Mouse (Mus musculus): ENCODE results near the gene Dffb. TPM values are rescaled to one million over a fixed set of nuclear protein-coding genes. Genes with fewer than 3 reads are reported as not detected.

Dffb gene
- total RNA-seq (2018; cell fraction: chromatin; rRNA removed): 10 to 100 TPM in 14 of 26 experiments, 1 to 10 TPM in 12; 1.8 to 21.5 (median 10.2) TPM
- 1 to 10 TPM in 15 of 26 experiments, under 1 TPM in 11; 0.24 to 2.8 (median 1.4) TPM for total RNA-seq (2018; cell fraction: cytosol; rRNA removed)
- 10 to 100 TPM in 3 of 26 experiments, 1 to 10 TPM in 23; 1.1 to 12.4 (median 4.7) TPM for total RNA-seq (2018; cell fraction: nucleus; rRNA removed)
- polyA plus RNA-seq (2018): 1.7 to 3.2 TPM (median 2.0 TPM) in 3 replicates

GRCm38 (mm10) chr4:153974431-153975291 is at the start of gene Dffb, which contains the start of gene Cep104:
Dffb (minus strand) TSS chr4:153975126.
Cep104 (plus strand) TSS chr4:153975194.
- WGBS (ENCODE audit: missing documents): under 1% methylated on average over 66 of the region's 68 CpGs
- Histone ChIP-seq H3K4me3 (ENCODE audit: inconsistent target) (peak within 1 kb of the TSS; percentile 94), H3K27ac (peak within 1 kb of the TSS; percentile 5; the same call in 1 of the 2 replicates), H3K36me3 (ENCODE audit: inconsistent target) (peaks cover 18% of the 10 kb centered on the region; the same call in 1 of the 2 replicates), H3K79me2 (ENCODE audit: inconsistent target) (peaks cover 38% of the 10 kb centered on the region)

DNA sequence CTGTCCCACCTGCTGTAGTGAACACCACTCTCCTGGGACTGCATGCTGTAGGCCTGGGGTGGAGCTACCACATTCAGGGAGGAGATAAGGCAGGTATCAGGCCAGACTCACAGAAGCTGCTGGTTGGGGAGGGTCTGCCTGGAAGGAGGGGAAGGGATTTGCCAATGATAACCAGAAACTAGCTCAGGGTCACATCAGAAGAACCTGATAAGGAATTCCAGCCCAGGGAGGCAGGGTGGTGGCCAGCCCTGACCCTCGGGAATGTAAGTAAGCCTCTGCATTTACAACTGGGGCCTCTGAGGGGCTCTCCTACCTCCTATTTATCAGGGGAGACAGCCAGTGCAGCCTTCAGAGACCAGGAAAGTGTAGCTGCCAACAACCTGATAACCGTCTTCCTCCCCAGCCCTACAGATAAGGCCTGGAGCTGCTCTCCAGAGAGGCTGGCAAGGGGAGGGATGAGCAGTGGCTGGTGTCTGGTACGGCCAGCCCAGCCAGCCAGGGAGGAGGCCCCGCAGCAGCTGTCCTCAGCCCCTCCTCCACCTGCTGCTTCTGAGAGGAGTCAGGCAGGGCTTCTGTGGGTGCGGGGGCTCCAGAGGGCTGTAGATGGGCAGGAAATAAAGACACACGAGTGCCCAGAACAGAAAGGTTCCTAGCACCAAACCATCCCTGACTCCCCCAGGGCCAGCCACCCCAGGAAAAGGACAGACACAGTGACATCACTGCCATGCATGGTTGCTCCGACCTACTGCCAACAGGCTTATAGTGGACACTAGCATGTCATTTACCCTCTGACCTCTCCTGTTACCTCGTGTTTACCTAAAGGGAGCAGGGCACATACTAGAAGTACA is 49.1 kb upstream of the Dffb start:
- no peaks in the 10 kb centered on the region; the same call in 1 of the 2 replicates for H3K79me2 ChIP-seq (ENCODE audit: inconsistent target)

GRCm38 (mm10) chr4:154022844-154023243 is 47.9 kb upstream of the Dffb start:
- Histone ChIP-seq H3K4me3 (ENCODE audit: inconsistent target) (no peak overlapping the region), H3K36me3 (ENCODE audit: inconsistent target) (peaks cover 28% of the 10 kb centered on the region), H3K79me2 (ENCODE audit: inconsistent target) (no peaks in the 10 kb centered on the region; the same call in 1 of the 2 replicates), H3K27ac (no peak overlapping the region)
- WGBS (ENCODE audit: missing documents): 66% methylated on average over 4 of the region's 4 CpGs

More for the DNA sequence above, 49.1 kb upstream of the Dffb start:
- H3K4me3 ChIP-seq (ENCODE audit: inconsistent target): no peak overlapping the region
- 46% methylated on average over 8 of the region's 8 CpGs for WGBS (ENCODE audit: missing documents)
- peaks cover 17% of the 10 kb centered on the region for H3K36me3 ChIP-seq (ENCODE audit: inconsistent target)
- H3K27ac ChIP-seq: no peak overlapping the region

DNA sequence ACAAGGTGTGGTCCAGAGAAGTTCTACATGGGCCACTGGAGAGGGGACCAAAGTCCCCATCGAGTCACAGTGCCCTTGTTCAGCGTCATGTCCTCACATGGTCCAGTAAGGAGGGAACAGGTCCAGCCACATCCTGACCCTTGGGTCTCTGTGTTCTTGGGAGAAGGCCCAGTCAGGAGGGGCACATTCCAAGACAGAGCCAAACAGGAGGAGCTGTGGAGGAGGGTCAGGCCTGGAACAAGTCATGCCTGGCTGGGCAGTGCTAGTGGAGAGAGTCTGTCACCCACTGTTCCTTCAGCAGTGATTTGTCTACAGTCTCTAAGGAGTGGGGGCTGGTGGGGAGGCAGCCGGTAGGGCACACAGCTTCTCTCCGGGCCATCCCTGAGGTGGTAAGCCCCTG is 47.5 kb upstream of the Dffb start:
- Histone ChIP-seq H3K36me3 (ENCODE audit: inconsistent target) (peaks cover 30% of the 10 kb centered on the region), H3K79me2 (ENCODE audit: inconsistent target) (peaks cover under 1% of the 10 kb centered on the region; the same call in 1 of the 2 replicates), H3K27ac (no peak overlapping the region), H3K4me3 (ENCODE audit: inconsistent target) (no peak overlapping the region)
- 93% methylated on average over 4 of the region's 4 CpGs for WGBS (ENCODE audit: missing documents)

DNA sequence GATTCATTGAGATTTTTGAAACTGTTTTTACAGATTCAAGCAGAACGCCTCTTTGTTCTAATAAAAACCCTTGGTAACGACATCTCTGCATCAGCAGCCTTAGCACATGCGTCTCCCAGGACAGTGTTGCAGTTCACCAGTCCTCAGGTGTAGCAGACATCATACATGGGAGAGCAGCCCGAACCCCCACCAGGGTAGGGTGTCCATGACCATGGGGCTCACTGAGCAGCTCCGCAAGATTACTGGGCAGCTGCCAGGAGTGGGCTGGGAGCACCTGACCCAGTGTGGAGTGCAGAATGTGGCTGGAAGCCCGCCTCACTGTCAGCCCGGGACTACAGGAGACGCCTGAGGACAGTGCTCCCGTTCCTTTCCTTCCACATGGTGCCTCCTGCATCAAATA is 46.5 kb upstream of the Dffb start:
- WGBS (ENCODE audit: missing documents): 94% methylated on average over 9 of the region's 9 CpGs
- Histone ChIP-seq H3K79me2 (ENCODE audit: inconsistent target) (peaks cover 10% of the 10 kb centered on the region; the same call in 1 of the 2 replicates), H3K27ac (no peak overlapping the region), H3K36me3 (ENCODE audit: inconsistent target) (peaks cover 39% of the 10 kb centered on the region), H3K4me3 (ENCODE audit: inconsistent target) (no peak overlapping the region)

GRCm38 (mm10) chr4:154019571-154019970 is 44.6 kb upstream of the Dffb start:
- 51% methylated on average over 7 of the region's 7 CpGs for WGBS (ENCODE audit: missing documents)
- H3K79me2 ChIP-seq (ENCODE audit: inconsistent target): peaks cover 29% of the 10 kb centered on the region
- H3K36me3 ChIP-seq (ENCODE audit: inconsistent target): peaks cover 49% of the 10 kb centered on the region
- H3K27ac ChIP-seq: no peak overlapping the region
- H3K4me3 ChIP-seq (ENCODE audit: inconsistent target): no peak overlapping the region

GRCm38 (mm10) chr4:154015476-154015875 is 40.5 kb upstream of the Dffb start:
- Histone ChIP-seq H3K79me2 (ENCODE audit: inconsistent target) (peaks cover 54% of the 10 kb centered on the region), H3K36me3 (ENCODE audit: inconsistent target) (peaks cover 39% of the 10 kb centered on the region), H3K27ac (no peak overlapping the region), H3K4me3 (ENCODE audit: inconsistent target) (no peak overlapping the region)
- 97% methylated on average over 11 of the region's 11 CpGs for WGBS (ENCODE audit: missing documents)

DNA sequence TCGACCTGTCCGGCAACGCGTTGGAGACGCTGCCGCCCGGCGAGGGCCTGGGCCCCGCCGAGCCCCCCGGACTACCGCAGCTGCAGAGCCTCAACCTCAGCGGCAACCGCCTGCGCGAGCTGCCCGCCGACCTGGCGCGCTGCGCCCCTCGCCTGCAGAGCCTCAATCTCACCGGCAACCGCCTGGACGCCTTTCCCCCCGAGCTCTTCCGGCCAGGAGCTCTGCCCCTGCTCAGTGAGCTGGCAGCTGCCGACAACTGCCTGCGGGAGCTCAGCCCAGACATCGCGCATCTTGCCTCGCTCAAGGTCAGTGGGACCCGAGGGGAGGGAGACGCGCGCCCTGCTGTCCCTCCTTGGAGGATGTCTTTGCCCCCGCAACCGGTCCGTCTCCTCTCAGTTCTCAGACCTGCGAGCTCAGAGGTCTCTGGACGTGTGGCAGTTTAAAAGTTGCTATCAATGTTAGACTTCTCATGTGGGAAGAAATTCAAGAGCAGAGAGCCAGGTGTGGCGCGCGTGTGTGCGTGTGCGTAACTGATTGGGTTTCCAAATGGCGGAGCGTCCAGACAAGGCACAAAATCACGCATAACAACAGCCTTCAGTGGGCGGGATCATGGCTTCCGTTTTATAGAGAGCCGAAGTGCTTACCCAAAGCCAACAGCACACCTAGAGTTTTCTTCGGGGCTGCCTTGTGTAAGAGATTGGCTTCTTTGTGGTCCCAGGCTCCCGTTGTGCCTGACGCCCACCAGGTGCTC is 37.4 kb upstream of the Dffb start:
- peak overlapping the region; percentile 13; the same call in 1 of the 2 replicates for H3K27ac ChIP-seq
- WGBS (ENCODE audit: missing documents): 3% methylated on average over 52 of the region's 55 CpGs

GRCm38 (mm10) chr4:154011646-154012089 is 36.7 kb upstream of the Dffb start, which contains the start of gene Lrrc47:
Lrrc47 (plus strand) TSS chr4:154011731.
- H3K36me3 ChIP-seq (ENCODE audit: inconsistent target): peaks cover 14% of the 10 kb centered on the region
- under 1% methylated on average over 58 of the region's 59 CpGs for WGBS (ENCODE audit: missing documents)

More for the DNA sequence above, 37.4 kb upstream of the Dffb start:
- Histone ChIP-seq H3K36me3 (ENCODE audit: inconsistent target) (peaks cover 18% of the 10 kb centered on the region), H3K4me3 (ENCODE audit: inconsistent target) (peak overlapping the region; percentile 80), H3K79me2 (ENCODE audit: inconsistent target) (peaks cover 52% of the 10 kb centered on the region)

DNA sequence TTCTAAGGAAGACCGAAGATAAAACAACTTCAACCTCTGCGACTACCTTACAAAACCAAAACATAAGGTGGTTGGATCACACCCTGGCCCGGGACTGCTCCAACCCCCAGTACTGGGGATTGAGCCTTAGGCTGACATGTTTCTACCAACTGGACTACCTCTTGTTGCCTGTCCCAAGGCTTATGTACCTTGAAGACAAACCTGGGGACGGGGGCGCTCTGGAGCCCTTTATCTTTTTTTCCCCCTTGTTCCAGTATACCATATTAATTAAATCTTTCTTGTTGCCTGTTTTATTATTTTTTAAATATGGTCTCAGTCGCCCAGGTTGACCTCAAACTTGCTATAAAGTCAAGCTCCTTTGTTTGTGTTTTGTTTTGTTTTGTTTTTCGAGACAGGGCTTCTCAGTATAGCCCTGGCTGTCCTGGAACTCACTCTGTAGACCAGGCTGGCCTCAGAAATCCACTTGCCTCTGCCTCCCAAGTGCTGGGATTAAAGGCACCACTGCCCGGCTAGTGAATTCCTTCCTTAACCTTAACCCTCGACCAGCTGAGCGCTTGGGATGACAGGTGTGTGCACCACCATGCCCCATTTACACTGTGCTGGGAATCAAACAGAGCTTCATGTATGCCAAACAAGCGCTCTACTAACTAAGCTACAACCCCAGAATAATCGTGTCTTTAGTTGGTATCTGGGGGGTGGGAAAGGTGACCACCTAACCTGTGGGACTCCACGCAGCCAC is 36.1 kb upstream of the Dffb start:
- H3K27ac ChIP-seq: 0 out of 2 replicates have a peak overlapping the region, but pooled peaks have one; percentile 32
- peaks cover 14% of the 10 kb centered on the region for H3K36me3 ChIP-seq (ENCODE audit: inconsistent target)
- peaks cover 40% of the 10 kb centered on the region for H3K79me2 ChIP-seq (ENCODE audit: inconsistent target)
- WGBS (ENCODE audit: missing documents): 32% methylated on average over 13 of the region's 13 CpGs
- peak overlapping the region; percentile 40 for H3K4me3 ChIP-seq (ENCODE audit: inconsistent target)

More at GRCm38 (mm10) chr4:154011646-154012089, 36.7 kb upstream of the Dffb start, which contains the start of gene Lrrc47:
- Histone ChIP-seq H3K27ac (peak within 1 kb of the TSS; percentile 32; the same call in 1 of the 2 replicates), H3K4me3 (ENCODE audit: inconsistent target) (peak within 1 kb of the TSS; percentile 80), H3K79me2 (ENCODE audit: inconsistent target) (peaks cover 46% of the 10 kb centered on the region)

GRCm38 (mm10) chr4:154007759-154008158 is 32.8 kb upstream of the Dffb start:
- WGBS (ENCODE audit: missing documents): 79% methylated on average over 4 of the region's 4 CpGs
- peaks cover 31% of the 10 kb centered on the region; the same call in 1 of the 2 replicates for H3K36me3 ChIP-seq (ENCODE audit: inconsistent target)
- H3K27ac ChIP-seq: no peak overlapping the region
- H3K79me2 ChIP-seq (ENCODE audit: inconsistent target): peaks cover 7% of the 10 kb centered on the region
- H3K4me3 ChIP-seq (ENCODE audit: inconsistent target): no peak overlapping the region

DNA sequence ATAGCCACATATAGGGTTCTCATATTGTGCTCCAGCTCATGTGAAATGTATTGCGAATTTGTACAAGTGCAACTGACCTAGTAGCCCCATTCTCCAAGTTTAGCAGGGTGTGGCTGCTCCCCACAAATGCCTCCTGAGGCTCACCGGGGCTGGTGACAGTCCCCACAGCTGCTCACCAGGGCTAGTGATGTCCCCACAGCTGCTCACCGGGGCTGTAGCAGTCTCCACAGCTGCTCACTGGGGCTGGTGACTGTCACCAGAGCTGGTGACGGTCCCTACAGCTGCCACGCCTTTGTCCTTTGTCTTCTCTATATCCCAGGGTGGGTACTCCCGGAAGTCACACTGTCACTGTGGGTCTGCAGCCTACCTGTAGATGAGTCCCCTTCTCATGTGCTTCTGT is 31.3 kb upstream of the Dffb start:
- Histone ChIP-seq H3K27ac (no peak overlapping the region), H3K4me3 (ENCODE audit: inconsistent target) (no peak overlapping the region), H3K36me3 (ENCODE audit: inconsistent target) (peaks cover 37% of the 10 kb centered on the region; the same call in 1 of the 2 replicates), H3K79me2 (ENCODE audit: inconsistent target) (no peaks in the 10 kb centered on the region)
- WGBS (ENCODE audit: missing documents): 98% methylated on average over 6 of the region's 6 CpGs

- peaks cover 37% of the 10 kb centered on the region; the same call in 1 of the 2 replicates for H3K36me3 ChIP-seq (ENCODE audit: inconsistent target)
- H3K79me2 ChIP-seq (ENCODE audit: inconsistent target): no peaks in the 10 kb centered on the region
- no peak overlapping the region for H3K4me3 ChIP-seq (ENCODE audit: inconsistent target)
- WGBS (ENCODE audit: missing documents): 92% methylated on average over 5 of the region's 5 CpGs
- H3K27ac ChIP-seq: no peak overlapping the region
Observed at GRCm38 (mm10) chr4:154005488-154005887, 30.6 kb upstream of the Dffb start.
